Mouse (Mus musculus): ENCODE data around the gene Fam69a.

DNA sequence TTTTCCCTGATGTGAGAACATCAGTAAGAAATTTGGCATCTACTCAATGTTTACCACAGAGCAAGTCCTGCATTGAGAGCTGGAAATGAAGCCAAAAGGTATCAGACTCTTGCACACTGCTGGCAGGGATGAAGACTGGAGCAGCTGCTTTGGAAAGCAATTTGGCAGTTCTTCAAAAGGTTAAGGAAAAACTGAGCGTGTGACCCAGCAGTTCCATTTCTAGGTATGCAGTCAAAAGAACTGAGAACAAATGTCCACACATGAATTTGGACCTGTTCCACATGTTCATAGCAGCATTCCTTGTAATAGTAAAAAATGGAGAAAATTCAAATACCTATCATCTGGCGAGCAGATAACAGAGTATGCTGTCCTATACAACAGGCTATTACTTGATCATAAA lies 39.3 kb downstream of the Fam69a start:
- TF ChIP-seq CTCF (IDR thresholded peaks at IDR 0.05; ENCODE audit: extremely low read depth, insufficient read depth, insufficient read length, insufficient replicate concordance) (no peak), POLR2A (IDR thresholded peaks at IDR 0.05; ENCODE audit: low read depth, low read length) (no peak)
